ENCODE assay signal across 1 mouse cellular context in the genomic region with DNA sequence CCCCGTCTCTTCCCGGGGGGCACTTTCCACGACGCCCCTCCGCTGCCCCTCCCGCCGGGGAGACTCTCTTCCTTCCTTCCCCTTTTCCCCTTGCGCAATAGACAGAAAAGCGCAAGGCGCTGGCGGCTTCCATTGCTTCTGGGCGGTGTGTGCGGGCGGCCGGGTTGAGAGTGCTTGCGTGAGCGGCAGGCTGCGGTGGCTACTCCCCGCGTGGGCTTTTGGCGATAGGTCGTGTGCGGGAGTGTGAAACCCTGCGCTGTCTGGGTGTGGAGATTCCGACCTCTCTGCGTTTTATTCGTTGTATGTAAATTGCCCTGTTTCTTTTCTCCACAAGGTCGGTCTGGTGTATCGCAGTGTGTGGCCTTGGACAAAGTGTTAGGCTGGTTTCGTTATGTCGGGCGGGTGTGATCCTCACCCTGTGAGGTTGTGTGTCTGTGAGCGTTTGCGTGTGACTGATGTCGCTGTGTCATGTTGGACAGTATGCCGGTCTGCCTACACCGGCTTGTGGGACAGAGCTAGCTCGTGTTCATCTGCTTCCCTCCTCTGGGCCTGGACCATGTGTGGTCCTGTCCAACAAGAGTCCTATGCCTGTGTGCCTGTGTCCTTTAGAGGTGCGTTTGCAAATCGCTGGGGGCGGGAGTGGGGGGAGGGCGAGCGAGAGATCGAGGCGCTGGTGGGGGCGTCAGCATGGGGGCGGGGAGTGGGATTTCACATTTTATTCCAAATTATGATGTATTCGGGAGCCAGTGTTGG.
TF ChIP-seq lines count a peak whose summit lies in the region.

No protein-coding gene starts in this region.

TF ChIP-seq in CH12.LX, 34 proteins besides CTCF, POLR2A, EP300 and RAD21:
- TF ChIP-seq TCF12 (IDR thresholded peaks at IDR 0.05; ENCODE audit: low read depth, low read length) (no peak), E2F4 (IDR thresholded peaks at IDR 0.05; ENCODE audit: insufficient replicate concordance, low read depth, low read length) (no peak), CHD1 (IDR thresholded peaks at IDR 0.05; ENCODE audit: low read depth, low read length) (no peak), JUN (IDR thresholded peaks at IDR 0.05; ENCODE audit: insufficient read depth, low read depth, low read length) (no peak), ZMIZ1 (IDR thresholded peaks at IDR 0.05; ENCODE audit: low read depth, low read length) (no peak), NELFE (IDR thresholded peaks at IDR 0.05; ENCODE audit: low read depth, low read length) (no peak), MXI1 (IDR thresholded peaks at IDR 0.05; ENCODE audit: low read depth, low read length) (no peak), ELF1 (IDR thresholded peaks at IDR 0.05; ENCODE audit: low read depth, low read length) (no peak), POLR2AphosphoS2 (IDR thresholded peaks at IDR 0.05; ENCODE audit: low read depth, low read length) (no peak), UBTF (IDR thresholded peaks at IDR 0.05; ENCODE audit: low read depth, low read length) (no peak), KAT2A (IDR thresholded peaks at IDR 0.05; ENCODE audit: insufficient replicate concordance, low read length) (no peak), MAFK (IDR thresholded peaks at IDR 0.05; ENCODE audit: insufficient replicate concordance, low read length) (no peak), MAX (IDR thresholded peaks at IDR 0.05; ENCODE audit: low read length) (no peak), GABPA (IDR thresholded peaks at IDR 0.05; ENCODE audit: insufficient replicate concordance, low read depth, low read length) (no peak), HCFC1 (IDR thresholded peaks at IDR 0.05; ENCODE audit: low read depth, low read length) (no peak), MYC (IDR thresholded peaks at IDR 0.05; ENCODE audit: low read depth, low read length) (no peak), IRF4 (IDR thresholded peaks at IDR 0.05; ENCODE audit: low read depth, low read length) (no peak)
